Mouse (Mus musculus) lung, postnatal 0 days (tissue): Measurements from ENCODE around the gene Utp6. TPM values are rescaled to one million over a fixed set of nuclear protein-coding genes. Genes with fewer than 3 reads are reported as not detected.

Experiments
- ATAC-seq: fragments of 200-750 bp; cut with Nextera tagmentation; 2 replicates; pipeline ENCODE4 v1.8.0; 2017; ENCODE audit warnings: moderate library complexity
- DNase-seq: peaks from one replicate; pipeline ENCODE4 v3.0.0-alpha.2; 2016; ENCODE audit warnings: low spot score
- H3K27ac ChIP-seq: fragments of 300-500 bp; sonication (generic); 2 replicates; pipeline ENCODE4 v1.5.1; 2014; ENCODE audit warnings: antibody characterized with exemption, mild to moderate bottlenecking, low read length, mixed read lengths
- H3K27me3 ChIP-seq: fragments of 300-500 bp; sonication (generic); replicated peaks from 2 replicates; pipeline ENCODE4 v1.6.1; 2014; ENCODE audit warnings: low read length, mixed read lengths; ENCODE audit not compliant: insufficient read depth
- H3K36me3 ChIP-seq: fragments of 300-500 bp; sonication (generic); 2 replicates; pipeline ENCODE4 v1.6.1; 2014; ENCODE audit warnings: low read length, mixed read lengths; ENCODE audit not compliant: insufficient read depth
- H3K4me1 ChIP-seq: fragments of 300-500 bp; sonication (generic); 2 replicates; pipeline ENCODE4 v1.6.1; 2014; ENCODE audit warnings: antibody characterized with exemption, low read depth, low read length, mixed read lengths; ENCODE audit not compliant: insufficient read depth
- H3K4me2 ChIP-seq: fragments of 300-500 bp; sonication (generic); replicated peaks from 2 replicates; pipeline ENCODE4 v1.6.1; 2014; ENCODE audit warnings: low read depth, mild to moderate bottlenecking, low read length, moderate library complexity, mixed read lengths
- H3K4me3 ChIP-seq: fragments of 300-500 bp; sonication (generic); 2 replicates; pipeline ENCODE4 v1.5.1; 2014; ENCODE audit warnings: low read depth, low read length
- H3K9ac ChIP-seq: fragments of 300-500 bp; sonication (generic); replicated peaks from 2 replicates; pipeline ENCODE4 v1.6.1; 2014; ENCODE audit warnings: low read depth, mild to moderate bottlenecking
- H3K9me3 ChIP-seq: fragments of 300-500 bp; sonication (generic); 2 replicates; pipeline ENCODE4 v1.6.1; 2016; ENCODE audit warnings: low read length, mixed read lengths
- CTCF ChIP-seq: IDR thresholded peaks from 2 replicates; pipeline ENCODE4 v1.5.1; 2016; ENCODE audit warnings: antibody characterized with exemption, mild to moderate bottlenecking
- EP300 ChIP-seq: IDR thresholded peaks from 2 replicates; pipeline ENCODE4 v1.6.1; 2016; ENCODE audit warnings: antibody characterized with exemption, mild to moderate bottlenecking, control low read depth
- WGBS: fragments of 180-500 bp; shearing (Covaris S2); extraction: QIAGEN DNeasy Blood & Tissue Kit; methylation state at CpG from one replicate; pipeline ENCODE4 v1.1.7; 2014; 5-methylcytosine and 5-hydroxymethylcytosine counted together
- polyA plus RNA-seq: library from polyadenylated mRNA; unstranded; fragments of >200 nt; fragmentation: Nextera tagmentation; extraction: Ambion mirVana; gene quantifications from 2 replicates; pipeline ENCODE4 v1.2.1, GENCODE M21; 2015

The Utp6 gene
- polyA plus RNA-seq, 1 experiment from 2014 or later = 14.9 TPM

DNA sequence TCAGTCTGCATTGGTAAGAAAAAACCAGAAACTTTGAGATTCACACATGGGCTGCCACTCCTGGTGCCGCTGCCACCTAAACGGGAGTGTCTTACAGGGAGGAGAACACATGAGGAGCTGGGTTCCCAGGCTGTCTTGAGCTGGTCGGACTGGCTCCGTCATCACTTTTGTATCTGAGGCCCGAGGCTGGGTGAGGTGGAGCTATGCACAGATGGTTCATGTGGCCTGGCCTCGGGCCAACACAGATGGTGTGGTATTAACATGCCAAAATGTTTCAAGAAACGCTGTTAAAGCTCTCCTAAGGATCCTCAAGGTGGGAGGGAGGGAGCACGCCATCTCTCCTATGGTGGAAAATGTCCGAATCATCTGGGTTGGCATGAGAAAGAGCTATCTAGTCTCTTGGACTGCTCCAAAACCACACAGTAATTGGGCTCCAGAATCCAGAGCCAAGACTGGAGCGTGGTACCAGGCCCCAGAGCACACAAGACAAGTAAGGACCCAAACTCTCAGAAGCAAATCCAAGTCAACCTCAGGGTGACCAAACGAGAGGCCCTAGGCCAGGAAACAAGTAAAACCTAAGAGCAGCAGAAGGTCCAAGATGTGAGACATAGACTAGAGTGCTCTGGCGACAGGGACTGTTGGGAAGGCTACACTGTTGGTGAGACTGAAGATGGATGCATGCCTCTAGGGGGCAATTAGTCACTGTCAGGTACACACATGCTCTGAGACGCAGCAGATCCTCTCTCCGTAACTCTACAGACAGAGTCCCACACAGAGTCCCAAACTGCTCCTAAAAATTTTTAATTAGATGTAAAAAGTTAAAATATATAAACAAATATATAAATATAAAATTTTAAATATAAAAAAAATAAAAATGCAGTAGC lies 53.3 kb downstream of the Utp6 start:
- no peaks in the 10 kb centered on the region for H3K27me3 ChIP-seq
- WGBS = 58% methylated on average over 14 of the region's 14 CpGs
- no peak overlapping the region for H3K9ac ChIP-seq
- no peak for TF ChIP-seq CTCF
- TF ChIP-seq EP300 = no peak
- no peak; the same call in 1 of the 2 replicates for ATAC-seq
- H3K27ac ChIP-seq = no peak overlapping the region
- H3K4me1 ChIP-seq = no peaks in the 10 kb centered on the region; the same call in 1 of the 2 replicates
- no peaks in the 10 kb centered on the region for H3K36me3 ChIP-seq
- H3K4me2 ChIP-seq = no peak overlapping the region
- no peak for DNase-seq
- no peak overlapping the region for H3K4me3 ChIP-seq
- H3K9me3 ChIP-seq = no peaks in the 10 kb centered on the region

DNA sequence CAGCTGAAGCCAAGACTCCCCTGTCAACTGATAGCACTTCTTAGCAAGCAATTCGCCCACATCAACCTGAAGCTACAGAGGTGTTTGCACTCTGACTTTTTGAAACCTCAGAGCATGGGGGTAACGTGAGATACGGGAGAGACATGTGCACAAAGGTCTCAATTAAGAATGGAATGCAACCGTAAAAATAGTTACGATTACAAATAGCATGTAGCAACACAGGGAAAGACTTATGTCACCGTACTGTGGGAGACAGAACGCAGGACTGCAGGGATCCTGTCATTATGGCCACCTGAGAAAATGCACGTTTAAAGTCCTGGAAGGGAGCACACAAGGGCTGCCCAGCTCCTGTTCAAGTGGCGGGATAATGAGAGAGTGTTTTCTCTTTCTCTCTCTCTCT lies 55.3 kb downstream of the Utp6 start:
- no peaks in the 10 kb centered on the region for H3K9me3 ChIP-seq
- no peak overlapping the region for H3K4me2 ChIP-seq
- H3K4me3 ChIP-seq = no peak overlapping the region
- H3K27me3 ChIP-seq = no peaks in the 10 kb centered on the region
- TF ChIP-seq CTCF = no peak
- no peak overlapping the region for H3K27ac ChIP-seq
- 69% methylated on average over 9 of the region's 9 CpGs for WGBS
- no peak for DNase-seq
- no peak overlapping the region for H3K9ac ChIP-seq
- no peaks in the 10 kb centered on the region for H3K36me3 ChIP-seq
- ATAC-seq = no peak
- H3K4me1 ChIP-seq = no peaks in the 10 kb centered on the region; the same call in 1 of the 2 replicates

DNA sequence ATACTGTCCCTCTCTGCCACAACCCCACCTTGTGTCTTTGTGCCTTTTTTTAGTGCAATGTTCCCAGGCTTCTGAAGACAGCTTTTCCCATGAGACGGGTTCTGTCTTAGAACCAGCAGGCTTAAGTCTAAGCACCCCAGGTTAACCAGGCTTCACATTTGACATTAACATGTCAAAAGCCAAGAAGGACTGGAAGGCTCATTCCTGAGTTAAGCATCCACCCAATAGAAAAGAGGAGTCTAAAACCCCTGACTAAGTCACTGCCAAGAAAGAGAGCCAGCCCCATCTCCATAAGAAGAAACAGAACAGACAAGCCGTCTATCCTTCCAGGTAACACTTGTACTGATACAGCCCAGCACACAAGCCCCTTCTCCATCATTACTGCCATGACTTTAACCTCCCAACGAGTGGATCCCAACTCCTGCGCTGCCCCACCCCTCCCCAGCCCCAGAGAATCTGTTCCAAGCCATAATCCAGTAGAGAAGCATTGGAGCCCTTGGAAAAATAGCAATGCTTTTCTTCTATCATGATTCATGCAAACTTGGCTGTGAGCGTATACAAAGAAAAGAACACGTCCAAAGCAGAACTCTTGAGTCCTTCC lies 59.2 kb downstream of the Utp6 start:
- no peak overlapping the region for H3K4me2 ChIP-seq
- ATAC-seq = no peak
- TF ChIP-seq EP300 (no peak), CTCF (no peak)
- no peak overlapping the region for H3K4me3 ChIP-seq
- H3K4me1 ChIP-seq = no peaks in the 10 kb centered on the region
- H3K27me3 ChIP-seq = no peaks in the 10 kb centered on the region
- DNase-seq = no peak
- no peak overlapping the region for H3K9ac ChIP-seq
- WGBS = 74% methylated on average over 6 of the region's 6 CpGs
- no peaks in the 10 kb centered on the region for H3K36me3 ChIP-seq
- H3K9me3 ChIP-seq = no peaks in the 10 kb centered on the region
- H3K27ac ChIP-seq = no peak overlapping the region

DNA sequence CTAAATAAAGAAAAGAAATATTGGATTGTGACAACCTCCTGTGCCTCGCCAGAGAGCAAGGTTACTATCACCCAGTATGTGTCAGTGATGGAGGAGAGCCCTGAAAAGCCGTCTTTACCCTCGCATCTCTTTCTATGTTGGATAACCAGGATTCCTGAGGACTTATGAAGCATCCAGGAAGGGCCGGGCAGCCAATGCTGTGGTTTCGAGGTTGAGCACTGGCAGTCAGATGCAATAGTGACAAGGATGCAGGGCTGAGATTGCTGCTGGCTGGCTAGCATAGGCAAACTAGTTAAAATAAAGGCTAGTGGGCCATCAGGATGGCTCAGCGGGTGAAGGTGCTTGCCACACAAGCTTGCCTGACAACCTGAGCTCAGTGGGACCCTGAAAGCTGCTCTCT lies 61.0 kb downstream of the Utp6 start:
- Histone ChIP-seq H3K36me3 (no peaks in the 10 kb centered on the region), H3K4me2 (no peak overlapping the region), H3K9me3 (no peaks in the 10 kb centered on the region), H3K4me3 (no peak overlapping the region), H3K9ac (no peak overlapping the region), H3K27me3 (no peaks in the 10 kb centered on the region), H3K27ac (no peak overlapping the region), H3K4me1 (no peaks in the 10 kb centered on the region)
- ATAC-seq = no peak
- DNase-seq = no peak
- TF ChIP-seq EP300 (no peak), CTCF (no peak)
- 77% methylated on average over 6 of the region's 6 CpGs for WGBS

GRCm38 (mm10) chr11:79892259-79892658 lies 69.9 kb downstream of the Utp6 start:
- Histone ChIP-seq H3K27ac (no peak overlapping the region), H3K9me3 (no peaks in the 10 kb centered on the region), H3K27me3 (no peaks in the 10 kb centered on the region), H3K4me1 (no peaks in the 10 kb centered on the region), H3K4me3 (no peak overlapping the region), H3K9ac (no peak overlapping the region), H3K4me2 (no peak overlapping the region), H3K36me3 (no peaks in the 10 kb centered on the region)
- WGBS = 89% methylated on average over 6 of the region's 6 CpGs
- DNase-seq (no peak), ATAC-seq (no peak)
- no peak for TF ChIP-seq EP300
- no peak for TF ChIP-seq CTCF

DNA sequence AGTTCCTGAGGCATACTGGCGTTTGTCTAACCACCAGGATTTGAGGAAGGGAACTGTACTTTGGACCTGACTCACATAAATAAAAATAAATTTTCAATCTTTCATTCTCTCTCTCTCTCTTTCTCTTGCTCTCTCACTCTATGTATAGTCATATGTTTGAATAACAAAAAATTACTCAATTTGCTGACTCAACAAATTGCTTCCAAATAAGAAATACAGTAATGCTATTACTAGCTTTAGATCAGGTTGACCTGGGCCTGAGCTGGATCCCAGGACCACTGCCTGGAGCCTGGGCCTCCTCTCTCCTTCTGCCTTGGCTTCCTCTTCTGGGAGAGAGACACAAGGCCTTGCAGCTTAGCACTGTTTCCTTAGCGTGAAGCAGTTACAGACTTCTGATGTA lies 71.4 kb downstream of the Utp6 start:
- H3K27ac ChIP-seq = no peak overlapping the region
- ATAC-seq (no peak), DNase-seq (no peak)
- H3K4me3 ChIP-seq = no peak overlapping the region
- no peaks in the 10 kb centered on the region for H3K4me1 ChIP-seq
- H3K27me3 ChIP-seq = no peaks in the 10 kb centered on the region
- TF ChIP-seq CTCF (no peak), EP300 (no peak)
- no peak overlapping the region for H3K9ac ChIP-seq
- no peaks in the 10 kb centered on the region for H3K9me3 ChIP-seq
- WGBS = 69% methylated on average over 2 of the region's 2 CpGs
- H3K4me2 ChIP-seq = no peak overlapping the region
- no peaks in the 10 kb centered on the region for H3K36me3 ChIP-seq
